Mouse (Mus musculus) frontal cortex, postnatal 36 days (tissue): ENCODE measurements at regions not wholly inside any gene's neighbourhood (a gene's known extent, or its start where the extent isn't known, plus 50 kb on each side); places are given as distances from the start of the nearest gene placed in this dataset.
A peak's percentile ranks its signal among the peaks of the same experiment; 100 is the strongest.

ENCODE experiments used
- DNase-seq, 2 experiments: peaks; one replicate each; pipeline ENCODE4 v3.0.0; 2022; ENCODE audit warnings: low spot score in 2 of 2

DNA sequence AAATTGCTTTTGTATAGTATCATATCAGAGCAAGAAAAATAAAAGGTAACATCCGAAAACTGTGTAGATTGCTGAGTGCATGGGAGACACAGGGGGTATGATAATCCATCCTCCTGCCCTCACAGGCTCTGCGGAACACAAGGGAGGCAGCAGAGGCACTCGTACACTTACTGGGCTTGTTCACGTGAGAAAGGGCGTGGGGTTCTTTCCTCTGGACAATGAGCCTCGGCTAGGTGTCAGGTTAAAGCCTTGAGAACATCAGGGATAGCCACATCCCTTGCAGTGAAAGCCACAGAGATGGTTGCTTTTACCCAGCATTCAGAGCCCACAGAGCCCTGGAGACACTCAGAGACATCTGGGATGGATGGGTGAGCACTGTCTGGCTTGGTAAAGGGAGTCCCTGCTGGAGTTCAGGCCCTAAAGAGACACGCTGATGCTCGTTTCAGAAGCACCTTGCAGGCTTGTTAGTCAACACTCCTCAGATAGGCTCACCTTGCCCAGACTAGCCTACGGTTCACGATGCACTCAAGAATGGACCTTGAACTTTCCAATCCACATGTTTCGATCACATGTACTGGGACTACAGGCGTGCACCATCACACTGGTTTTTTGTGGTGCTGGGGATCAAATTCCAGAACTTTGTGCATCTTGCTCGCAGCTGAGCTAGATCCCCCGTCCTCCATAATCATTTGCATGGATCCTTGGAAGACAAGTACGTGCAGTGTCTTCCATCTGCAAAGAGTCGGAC, 83.5 kb upstream of the Spin1 start:
- no peak for DNase-seq

- DNase-seq = no peak
These were observed 82.9 kb upstream of the Spin1 start for GRCm38 (mm10) chr13:51017727-51018321.

DNA sequence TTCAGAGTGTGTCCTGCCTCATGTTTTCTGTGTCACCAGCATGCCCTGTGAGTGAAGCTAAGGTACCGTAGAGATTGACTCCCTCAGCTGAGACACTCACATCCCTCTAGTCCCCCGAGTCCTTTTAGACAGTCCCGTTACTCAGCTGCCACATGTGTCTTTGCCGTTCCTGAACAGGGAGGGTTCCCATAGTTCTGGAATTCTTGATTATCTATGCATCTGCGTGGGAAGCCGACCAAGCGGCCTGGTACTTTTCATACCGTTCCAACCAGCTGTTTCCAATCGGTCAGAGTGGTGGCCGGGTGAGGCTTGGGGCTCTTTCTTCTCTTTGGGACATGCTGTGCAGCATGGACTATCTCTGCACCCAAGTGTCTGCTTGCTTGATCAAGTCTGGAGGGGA, 82.3 kb upstream of the Spin1 start:
- DNase-seq = no peak

- peak in 1 of 2 experiments; percentile 3 for DNase-seq
These were observed 78.1 kb upstream of the Spin1 start for GRCm38 (mm10) chr13:51022401-51023250.

DNA sequence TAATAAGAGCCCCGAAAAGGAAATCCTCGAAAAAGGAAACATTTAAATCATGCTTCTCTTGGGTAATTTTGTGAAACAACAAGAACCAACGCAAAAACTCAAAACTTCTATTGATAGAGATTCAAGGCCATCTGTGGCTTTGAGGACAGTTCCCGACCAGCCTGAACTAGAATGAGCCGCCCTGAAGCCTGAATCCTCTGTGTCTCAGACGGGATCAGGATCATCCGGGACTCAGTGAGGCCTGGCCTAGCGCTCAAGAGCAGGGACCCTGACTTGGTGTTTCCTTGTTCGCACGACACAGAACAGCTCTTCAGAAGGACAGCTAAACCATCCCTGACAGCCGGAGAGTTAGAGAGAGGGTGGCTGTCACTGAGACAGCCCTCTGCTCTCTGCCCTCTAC, 77.4 kb upstream of the Spin1 start:
- no peak for DNase-seq

DNA sequence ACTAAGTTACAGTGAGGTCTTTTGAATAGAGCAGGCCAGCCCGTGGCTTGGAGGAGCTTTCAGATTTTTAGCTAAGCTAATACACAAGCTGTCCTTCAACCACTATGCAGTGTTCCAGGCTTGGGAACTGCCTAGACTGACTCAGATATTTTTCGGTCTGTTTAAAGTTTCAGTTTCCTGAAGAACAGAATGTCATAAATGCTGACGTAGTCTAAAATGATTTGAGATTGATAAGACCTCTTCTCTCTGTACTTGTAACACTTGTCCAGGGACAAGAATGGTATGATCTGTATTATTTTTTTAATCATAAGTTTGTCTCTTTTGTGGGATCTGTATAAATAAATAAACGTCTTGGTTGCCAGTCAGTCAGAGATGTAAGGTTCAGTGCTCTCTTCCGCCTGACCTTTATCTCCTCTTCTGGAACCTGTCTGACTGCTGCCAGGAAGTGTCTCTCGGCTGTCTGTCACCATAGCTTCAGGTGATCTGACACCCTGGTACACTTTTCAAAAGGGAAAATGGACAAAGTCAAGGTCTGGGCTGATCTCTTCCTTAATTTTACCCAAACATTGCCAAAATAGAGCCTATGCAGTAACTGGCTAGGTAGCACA, 74.3 kb upstream of the Spin1 start:
- no peak for DNase-seq

DNA sequence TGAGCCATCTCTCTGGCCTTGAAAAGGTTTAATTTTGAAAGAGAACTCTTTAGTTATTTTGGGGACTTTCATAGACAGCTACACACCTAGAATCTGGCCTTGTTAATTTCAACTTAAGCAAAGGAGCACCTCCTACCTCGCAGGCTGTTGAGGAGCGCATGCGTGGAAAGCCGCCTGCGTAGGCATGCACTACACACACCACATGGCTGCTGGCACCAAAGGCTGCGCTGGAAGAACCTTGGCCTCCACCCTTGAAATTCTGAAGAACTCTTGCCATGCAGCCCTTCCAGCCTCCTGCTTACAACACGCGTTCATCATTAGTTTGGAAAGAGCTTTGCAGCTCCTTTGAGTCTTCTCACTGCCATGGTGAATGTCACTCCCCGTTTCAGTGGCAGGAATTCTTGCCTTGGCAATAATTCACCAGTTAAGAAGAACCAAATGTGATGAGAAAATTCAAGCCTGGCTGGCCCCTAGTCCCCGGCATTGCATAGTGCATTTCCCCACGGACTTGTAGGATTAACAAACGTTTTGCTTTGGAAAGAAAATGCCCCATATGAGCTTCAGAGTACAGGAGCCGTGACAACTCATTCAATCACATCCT, 62.7 kb upstream of the Spin1 start:
- DNase-seq = no peak

GRCm38 (mm10) chr13:51038955-51039354, 61.7 kb upstream of the Spin1 start:
- DNase-seq = no peak

- DNase-seq = no peak
These were observed 59.6 kb upstream of the Spin1 start for GRCm38 (mm10) chr13:51041121-51041520.

DNA sequence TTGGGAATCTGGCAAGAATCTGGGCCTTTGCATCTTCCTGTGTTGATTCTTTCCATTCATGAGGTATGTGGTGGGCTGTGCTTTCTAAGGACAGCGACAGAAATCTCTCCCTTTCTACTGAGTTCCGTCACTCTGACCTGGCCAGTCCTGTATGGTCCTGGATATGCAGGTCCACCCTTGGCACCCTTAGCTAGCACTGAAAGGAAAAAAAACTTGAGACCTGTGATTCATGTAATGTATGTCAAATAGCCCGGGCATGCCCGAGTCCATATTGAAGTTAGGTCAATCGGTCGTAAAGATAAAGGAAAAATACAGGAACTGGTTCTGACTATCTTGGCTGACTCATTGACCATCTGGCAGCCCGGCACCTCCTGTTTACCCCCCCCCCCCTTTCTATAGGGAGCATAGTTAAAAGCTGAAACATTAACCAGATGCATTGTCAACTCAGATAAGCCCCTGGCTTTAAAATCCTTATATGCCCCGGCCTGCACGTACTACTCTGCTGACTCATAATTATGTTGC, 57.7 kb upstream of the Spin1 start:
- DNase-seq = no peak
